Mouse (Mus musculus): ENCODE results near the gene Krt8. TPM values are rescaled to one million over a fixed set of nuclear protein-coding genes. Genes with fewer than 3 reads are reported as not detected.

Gene Krt8
- polyA plus RNA-seq (2012; rRNA removed; ENCODE audit: low replicate concordance) = 2.4 and 188 TPM in 2 replicates

GRCm38 (mm10) chr15:102004189-102004588 lies at the start of gene Krt8:
TSS of gene Krt8 (minus strand) at chr15:102004482.

DNA sequence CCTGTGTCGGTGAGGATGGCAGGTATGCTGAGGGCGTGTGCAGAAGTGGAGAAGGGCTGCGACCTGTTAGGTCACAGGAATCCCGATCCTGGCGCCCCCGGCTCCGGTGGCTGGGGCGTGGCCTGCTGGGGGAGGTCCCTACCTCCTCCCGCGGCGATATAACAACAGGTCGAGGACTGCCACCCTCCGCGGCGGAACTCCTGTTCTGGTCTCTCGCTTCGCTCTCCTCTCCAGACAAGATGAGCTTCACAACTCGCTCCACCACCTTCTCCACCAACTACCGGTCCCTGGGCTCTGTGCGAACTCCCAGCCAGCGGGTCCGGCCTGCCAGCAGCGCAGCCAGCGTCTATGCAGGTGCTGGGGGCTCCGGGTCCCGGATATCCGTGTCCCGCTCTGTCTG lies 23.8 kb upstream of the Krt8 start, which contains the start of gene Krt18:
Gene Krt18 (plus strand): TSS at position 141 of the 400 bp plus-strand sequence.

DNA sequence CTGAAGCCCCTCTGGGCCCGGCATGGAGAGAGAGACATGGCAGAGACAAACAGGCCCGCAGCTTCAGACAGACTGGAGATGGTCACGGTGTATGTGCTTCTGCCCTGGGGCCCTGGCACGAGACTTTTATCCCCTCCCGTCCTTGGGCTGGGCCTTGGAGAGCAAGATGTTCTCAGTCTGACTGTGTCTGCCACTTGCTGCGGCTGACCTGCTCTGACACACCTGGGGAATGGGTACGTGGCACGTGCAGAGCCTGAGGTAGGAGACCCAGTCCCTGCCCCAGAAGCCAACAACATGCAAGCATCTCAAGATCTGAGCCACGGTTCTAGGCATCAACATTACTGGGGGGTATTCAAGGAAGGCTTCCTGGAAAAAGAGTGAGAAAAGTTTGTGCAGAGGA lies 50.1 kb downstream of the Krt8 start, which contains the start of gene Krt78:
Gene Krt78 (minus strand): TSS at position 101 of the 400 bp plus-strand sequence.

Other genes starting within 250 kb of the Krt8 start
- not detected in 2 replicates for gene Krt72, start 218.0 kb downstream of the Krt8 start, polyA plus RNA-seq (2012; rRNA removed; ENCODE audit: low replicate concordance)
- not detected in 2 replicates for gene Krt73, start 202.1 kb downstream of the Krt8 start, polyA plus RNA-seq (2012; rRNA removed; ENCODE audit: low replicate concordance)
- 0.10 TPM in 1 of 2 replicates, not detected in the other for gene Krt2, start 186.3 kb downstream of the Krt8 start, polyA plus RNA-seq (2012; rRNA removed; ENCODE audit: low replicate concordance)
- gene Krt1, start 153.7 kb downstream of the Krt8 start, polyA plus RNA-seq (2012; rRNA removed; ENCODE audit: low replicate concordance) = 0.08 TPM in 1 of 2 replicates, not detected in the other
- gene Krt77, start 134.8 kb downstream of the Krt8 start, polyA plus RNA-seq (2012; rRNA removed; ENCODE audit: low replicate concordance) = not detected in 2 replicates
- gene Krt76, start 111.6 kb downstream of the Krt8 start, polyA plus RNA-seq (2012; rRNA removed; ENCODE audit: low replicate concordance) = 0.13 TPM in 1 of 2 replicates, not detected in the other
- gene Krt4, start 79.7 kb downstream of the Krt8 start, polyA plus RNA-seq (2012; rRNA removed; ENCODE audit: low replicate concordance) = 0.07 and 0.53 TPM in 2 replicates
- 2.7 and 9.0 TPM in 2 replicates for gene Krt79, start 64.2 kb downstream of the Krt8 start, polyA plus RNA-seq (2012; rRNA removed; ENCODE audit: low replicate concordance)
- gene Krt78, start 50.2 kb downstream of the Krt8 start, polyA plus RNA-seq (2012; rRNA removed; ENCODE audit: low replicate concordance) = 0.06 TPM in 2 replicates
- gene Krt18, start 23.7 kb upstream of the Krt8 start, polyA plus RNA-seq (2012; rRNA removed; ENCODE audit: low replicate concordance) = 1.2 and 88.2 TPM in 2 replicates
- 50.5 and 145 TPM in 2 replicates for gene Eif4b, start 69.3 kb upstream of the Krt8 start, polyA plus RNA-seq (2012; rRNA removed; ENCODE audit: low replicate concordance)
- 150 and 234 TPM in 2 replicates for gene Tns2, start 95.9 kb upstream of the Krt8 start, polyA plus RNA-seq (2012; rRNA removed; ENCODE audit: low replicate concordance)
- 33.0 and 40.9 TPM in 2 replicates for gene Spryd3, start 131.8 kb upstream of the Krt8 start, polyA plus RNA-seq (2012; rRNA removed; ENCODE audit: low replicate concordance)
- gene Igfbp6, start 139.9 kb upstream of the Krt8 start, polyA plus RNA-seq (2012; rRNA removed; ENCODE audit: low replicate concordance) = 189 and 436 TPM in 2 replicates
- gene Soat2, start 146.0 kb upstream of the Krt8 start, polyA plus RNA-seq (2012; rRNA removed; ENCODE audit: low replicate concordance) = 0.47 and 1.2 TPM in 2 replicates
- 29.3 and 49.5 TPM in 2 replicates for gene Zfp740, start 198.8 kb upstream of the Krt8 start, polyA plus RNA-seq (2012; rRNA removed; ENCODE audit: low replicate concordance)
- gene Csad, start 200.2 kb upstream of the Krt8 start, polyA plus RNA-seq (2012; rRNA removed; ENCODE audit: low replicate concordance) = 247 and 354 TPM in 2 replicates
- 6.4 and 14.8 TPM in 2 replicates for gene Itgb7, start 227.5 kb upstream of the Krt8 start, polyA plus RNA-seq (2012; rRNA removed; ENCODE audit: low replicate concordance)

All from subcutaneous adipose tissue, adult 2 months (tissue).